Comparison of ENCODE assay signal across 23 mouse cellular contexts in the genomic region with DNA sequence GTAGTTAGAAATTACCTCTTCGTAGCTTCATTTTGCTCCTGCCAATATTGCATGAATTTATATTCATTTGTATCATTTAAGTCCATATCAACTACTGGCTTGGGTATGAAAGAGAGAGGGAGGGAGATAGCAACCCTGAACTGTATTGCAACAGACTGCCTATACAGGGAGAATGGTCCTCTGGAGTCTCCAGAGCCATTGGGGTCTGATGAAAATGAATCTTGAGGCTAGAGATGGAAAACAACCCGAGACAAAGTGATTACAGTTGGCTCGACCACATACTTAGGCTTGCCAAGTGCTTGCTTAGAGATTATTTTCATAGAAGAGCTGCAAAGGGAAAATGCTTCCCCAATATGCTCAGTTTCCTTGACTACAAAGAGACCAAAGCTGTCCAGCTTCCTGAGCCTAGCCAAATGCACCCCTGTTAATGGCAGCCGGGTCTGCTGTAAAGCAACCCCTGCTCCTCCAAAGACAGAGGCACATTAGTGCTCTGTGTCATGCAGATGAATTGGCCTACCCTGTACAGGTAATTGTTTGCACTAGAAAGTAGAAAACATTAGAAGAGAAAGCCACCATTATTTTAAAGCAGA.
DNase-seq lines count a peak whose midpoint lies in the region; ATAC-seq and TF ChIP-seq lines count a peak whose summit lies in the region.
"Had no signal": no experiment of that assay in that cellular context is flagged by ENCODE, and none has a peak within 500 bp of the region (broad histone marks: within the 10 kb centered on the region; RNA-seq: fewer than 3 reads in every experiment).

No protein-coding gene starts in this region.

- TF ChIP-seq POLR2A in brain, embryonic 14.5 days (IDR thresholded peaks at IDR 0.05; ENCODE audit: borderline replicate concordance, extremely low read depth, insufficient read depth, insufficient read length, poor library complexity, severe bottlenecking), result no peak

- no peaks in the 10 kb centered on the region for H3K27me3 ChIP-seq in forebrain, embryonic 14.5 days (replicated peaks; ENCODE audit: control insufficient read depth, insufficient read depth, low read length)
- H3K27me3 ChIP-seq in forebrain, embryonic 11.5 days (ENCODE audit: control insufficient read depth, insufficient read depth, low read length), result no peaks in the 10 kb centered on the region
- H3K27me3 ChIP-seq: CH12.LX; heart, embryonic 13.5 days; intestine, embryonic 15.5 days; midbrain, embryonic 15.5 days; stomach, embryonic 15.5 days had no signal

- H3K4me3 ChIP-seq in forebrain, embryonic 14.5 days (ENCODE audit: low read depth, low read length), result no peak overlapping the region
- no peak overlapping the region for H3K4me3 ChIP-seq in forebrain, embryonic 11.5 days (ENCODE audit: low read depth, low read length)
- no peak overlapping the region for H3K4me3 ChIP-seq in layer of hippocampus, adult 2 months
- H3K4me3 ChIP-seq: erythroblast, embryonic 14.5 days; heart, embryonic 13.5 days; intestine, embryonic 15.5 days; limb, embryonic 10.5 days; megakaryocyte, embryonic 14.5 days; midbrain, embryonic 15.5 days; stomach, embryonic 15.5 days had no signal

- ATAC-seq in forebrain, embryonic 14.5 days, result peak; percentile 50; the same call in 1 of the 2 replicates
- ATAC-seq in forebrain, embryonic 11.5 days (replicated peaks; ENCODE audit: low FRiP score), result no peak
- ATAC-seq: intestine, embryonic 15.5 days; liver, postnatal 0 days; midbrain, embryonic 15.5 days had no signal

- no peak overlapping the region for H3K9ac ChIP-seq in forebrain, embryonic 14.5 days (ENCODE audit: low read length)
- H3K9ac ChIP-seq in forebrain, embryonic 11.5 days (ENCODE audit: low read length), result no peak overlapping the region
- H3K9ac ChIP-seq: heart, embryonic 13.5 days; intestine, embryonic 15.5 days; liver, postnatal 0 days; midbrain, embryonic 15.5 days; stomach, embryonic 15.5 days had no signal

- DNase-seq in forebrain, embryonic 14.5 days (ENCODE audit: low spot score), result peak; percentile 49
- DNase-seq in forebrain, embryonic 11.5 days (ENCODE audit: low spot score), result no peak
- DNase-seq in layer of hippocampus, adult 2 months (ENCODE audit: low spot score in 2 of 2), result peak in 1 of 2 experiments; percentile 15
- no peak for DNase-seq in layer of hippocampus, postnatal 25 days (ENCODE audit: extremely low spot score in 1 of 2, low spot score in 1 of 2)
- DNase-seq in brain, embryonic 14.5 days (ENCODE audit: low read depth), result peak; percentile 66
- DNase-seq in layer of hippocampus, adult 9-11 months, result peak; percentile 1
- no peak for DNase-seq in adrenal gland, adult 2 months
- DNase-seq: adrenal gland, postnatal 36 days; cerebellum, adult 8-10 months; gastrocnemius, postnatal 10 days; heart, adult 11 months; liver, postnatal 0 days; retina, postnatal 1 day; thymus, adult 18-20 months; thymus, postnatal 4 days had no signal

- H3K36me3 ChIP-seq in forebrain, embryonic 14.5 days (ENCODE audit: control insufficient read depth, insufficient read depth, low read length), result no peaks in the 10 kb centered on the region
- no peaks in the 10 kb centered on the region for H3K36me3 ChIP-seq in forebrain, embryonic 11.5 days (ENCODE audit: control insufficient read depth, insufficient read depth, low read length)
- H3K36me3 ChIP-seq: heart, embryonic 13.5 days; intestine, embryonic 15.5 days; limb, embryonic 10.5 days; midbrain, embryonic 15.5 days; stomach, embryonic 15.5 days had no signal

- WGBS in forebrain, embryonic 14.5 days, result 62% methylated on average over 4 of the region's 4 CpGs
- 78% methylated on average over 4 of the region's 4 CpGs for WGBS in forebrain, embryonic 11.5 days

- no peak overlapping the region for H3K4me2 ChIP-seq in forebrain, embryonic 14.5 days (ENCODE audit: low read length)
- no peak overlapping the region for H3K4me2 ChIP-seq in forebrain, embryonic 11.5 days (ENCODE audit: low read depth, low read length, severe bottlenecking)
- H3K4me2 ChIP-seq: heart, embryonic 13.5 days; intestine, embryonic 15.5 days; midbrain, embryonic 15.5 days; stomach, embryonic 15.5 days had no signal

- no peak overlapping the region for H3K27ac ChIP-seq in forebrain, embryonic 14.5 days (ENCODE audit: low read depth, low read length)
- H3K27ac ChIP-seq in forebrain, embryonic 11.5 days (ENCODE audit: low read depth, low read length), result no peak overlapping the region
- peak overlapping the region; percentile 76 for H3K27ac ChIP-seq in layer of hippocampus, adult 2 months
- H3K27ac ChIP-seq: heart, embryonic 13.5 days; intestine, embryonic 15.5 days; limb, embryonic 10.5 days; midbrain, embryonic 15.5 days; stomach, embryonic 15.5 days had no signal

- no peaks in the 10 kb centered on the region for H3K4me1 ChIP-seq in forebrain, embryonic 14.5 days (ENCODE audit: control insufficient read depth, insufficient read depth, low read length)
- H3K4me1 ChIP-seq in forebrain, embryonic 11.5 days (replicated peaks; ENCODE audit: control insufficient read depth, insufficient read depth, low read length), result no peaks in the 10 kb centered on the region
- H3K4me1 ChIP-seq: heart, embryonic 13.5 days; intestine, embryonic 15.5 days; limb, embryonic 10.5 days; megakaryocyte, embryonic 14.5 days; midbrain, embryonic 15.5 days; stomach, embryonic 15.5 days had no signal

- no peaks in the 10 kb centered on the region for H3K9me3 ChIP-seq in forebrain, embryonic 14.5 days (replicated peaks; ENCODE audit: control insufficient read depth, low read length)
- no peaks in the 10 kb centered on the region for H3K9me3 ChIP-seq in forebrain, embryonic 11.5 days (ENCODE audit: control insufficient read depth, low read length)
- H3K9me3 ChIP-seq: heart, embryonic 13.5 days; intestine, embryonic 15.5 days; limb, embryonic 10.5 days; megakaryocyte, embryonic 14.5 days; midbrain, embryonic 15.5 days; stomach, embryonic 15.5 days had no signal

- no peak for TF ChIP-seq CTCF in layer of hippocampus, adult 2 months (conservative IDR thresholded peaks at IDR 0.05)
- TF ChIP-seq CTCF in brain, embryonic 14.5 days (IDR thresholded peaks at IDR 0.05; ENCODE audit: borderline replicate concordance, extremely low read depth, insufficient read depth, insufficient read length), result no peak

Comparison
In these comparisons a context has a peak if more than half of its experiments do, and no peak if none do; other contexts are left out.
1. DNase-seq: peak in forebrain, embryonic 14.5 days (single experiment), brain, embryonic 14.5 days (single experiment) and layer of hippocampus, adult 9-11 months (single experiment); none in forebrain, embryonic 11.5 days (single experiment), layer of hippocampus, postnatal 25 days (0 of 2) and adrenal gland, adult 2 months (single experiment).